Mouse (Mus musculus) heart, adult 2 months (tissue): ENCODE measurements around the gene Gm3045. TPM values are rescaled to one million over a fixed set of nuclear protein-coding genes. Genes with fewer than 3 reads are reported as not detected.

Experiments
- DNase-seq, 2 experiments: peaks; one replicate each; pipeline ENCODE4 v3.0.0; 2021
- H3K27ac ChIP-seq: fragments of 200-600 bp; 2 replicates; pipeline ENCODE4 v1.8.1; 2022
- H3K27me3 ChIP-seq: fragments of 200-500 bp; 2 replicates; pipeline ENCODE4 v1.6.1; 2012; ENCODE audit warnings: mild to moderate bottlenecking, low read length, inconsistent platforms, mixed read lengths; ENCODE audit not compliant: control insufficient read depth, insufficient read depth
- H3K36me3 ChIP-seq: fragments of 200-500 bp; 2 replicates; pipeline ENCODE4 v1.6.1; 2012; ENCODE audit warnings: low read length, inconsistent platforms; ENCODE audit not compliant: control insufficient read depth, insufficient read depth
- H3K4me1 ChIP-seq: fragments of 200-500 bp; 2 replicates; pipeline ENCODE4 v1.6.1; 2011; ENCODE audit warnings: low read length; ENCODE audit not compliant: control insufficient read depth, insufficient read depth
- H3K4me3 ChIP-seq: fragments of 200-600 bp; 2 replicates; pipeline ENCODE4 v1.8.1; 2022
- H3K79me2 ChIP-seq: fragments of 200-500 bp; replicated peaks from 2 replicates; pipeline ENCODE4 v1.6.1; 2012; ENCODE audit warnings: mild to moderate bottlenecking, inconsistent platforms, low read length, moderate library complexity, mixed read lengths; ENCODE audit not compliant: control insufficient read depth, insufficient read depth
- H3K9ac ChIP-seq: fragments of 200-500 bp; 2 replicates; pipeline ENCODE4 v1.6.1; 2012; ENCODE audit warnings: low read depth, mild to moderate bottlenecking, control low read depth, inconsistent platforms, low read length, mixed read lengths
- CTCF ChIP-seq: fragments of 200-600 bp; IDR thresholded peaks from 2 replicates; pipeline ENCODE4 v1.8.1; 2022; ENCODE audit warnings: antibody characterized with exemption, mild to moderate bottlenecking, moderate library complexity
- EP300 ChIP-seq: fragments of 200-500 bp; IDR thresholded peaks from 2 replicates; pipeline ENCODE4 v1.6.1; 2011; ENCODE audit warnings: low read depth, low read length, control low read depth; ENCODE audit not compliant: insufficient read depth
- POLR2A ChIP-seq: fragments of 200-500 bp; IDR thresholded peaks from 2 replicates; pipeline ENCODE4 v1.6.1; 2011; ENCODE audit warnings: mild to moderate bottlenecking, low read depth, low read length, control low read depth; ENCODE audit not compliant: insufficient read depth
- WGBS: fragments of 180-500 bp; shearing (Covaris S2); methylation state at CpG from one replicate; pipeline ENCODE4 v1.1.7; 2018; 5-methylcytosine and 5-hydroxymethylcytosine counted together
- intact Hi-C: fragments of 180-260 bp; cut with DNase I; formaldehyde crosslinking; loops from one replicate; pipeline ENCODE4 v1.15.1; 2025
- polyA plus RNA-seq: library from polyadenylated mRNA; depleted of rRNA; stranded (reverse); fragments of >200 nt; gene quantifications from 2 replicates; pipeline ENCODE4 v1.2.3, GENCODE M21; 2012
- total RNA-seq, 2 experiments: library from RNA; stranded (reverse); gene quantifications; 2 replicates each; pipeline ENCODE4 v1.2.3; 2021

Gm3045 gene
- total and polyA plus RNA-seq, 3 experiments = not detected

- DNase-seq = no peak
- WGBS = 55% methylated on average over 7 of the region's 7 CpGs
- no peak overlapping the region for H3K27ac ChIP-seq
- peaks cover 4% of the 10 kb centered on the region for H3K27me3 ChIP-seq
- no peak for TF ChIP-seq CTCF
- H3K4me1 ChIP-seq = no peaks in the 10 kb centered on the region
- intact Hi-C loops = no loop called here
- H3K4me3 ChIP-seq = no peak overlapping the region
- no peaks in the 10 kb centered on the region for H3K79me2 ChIP-seq
- no peak overlapping the region for H3K9ac ChIP-seq
- no peaks in the 10 kb centered on the region for H3K36me3 ChIP-seq
Measured at GRCm38 (mm10) chr13:56443411-56443810, 17.0 kb downstream of the Gm3045 start.

GRCm38 (mm10) chr13:56444112-56444511 is 17.7 kb downstream of the Gm3045 start:
- Histone ChIP-seq H3K9ac (no peak overlapping the region), H3K36me3 (no peaks in the 10 kb centered on the region), H3K79me2 (no peaks in the 10 kb centered on the region), H3K27ac (no peak overlapping the region), H3K4me1 (no peaks in the 10 kb centered on the region), H3K4me3 (no peak overlapping the region), H3K27me3 (peaks cover 2% of the 10 kb centered on the region)
- TF ChIP-seq CTCF = no peak
- WGBS = 81% methylated on average over 3 of the region's 3 CpGs
- intact Hi-C loops = no loop called here
- DNase-seq = no peak

GRCm38 (mm10) chr13:56444996-56445395 is 18.6 kb downstream of the Gm3045 start:
- H3K4me3 ChIP-seq = no peak overlapping the region
- no peak overlapping the region for H3K9ac ChIP-seq
- no peaks in the 10 kb centered on the region for H3K4me1 ChIP-seq
- H3K36me3 ChIP-seq = no peaks in the 10 kb centered on the region
- no peak overlapping the region for H3K27ac ChIP-seq
- no peak for DNase-seq
- WGBS = 68% methylated on average over 6 of the region's 6 CpGs
- intact Hi-C loops = no loop called here
- no peak for TF ChIP-seq CTCF
- no peak for TF ChIP-seq POLR2A
- TF ChIP-seq EP300 = no peak
- H3K79me2 ChIP-seq = no peaks in the 10 kb centered on the region
- peaks cover 2% of the 10 kb centered on the region for H3K27me3 ChIP-seq

GRCm38 (mm10) chr13:56449239-56450030 is 23.0 kb downstream of the Gm3045 start:
- WGBS = 52% methylated on average over 10 of the region's 10 CpGs
- intact Hi-C loops = no loop called here
- H3K4me1 ChIP-seq = no peaks in the 10 kb centered on the region
- TF ChIP-seq POLR2A = no peak
- no peak for TF ChIP-seq CTCF
- TF ChIP-seq EP300 = no peak
- H3K79me2 ChIP-seq = no peaks in the 10 kb centered on the region
- no peak for DNase-seq
- no peak overlapping the region for H3K27ac ChIP-seq
- H3K4me3 ChIP-seq = no peak overlapping the region
- H3K27me3 ChIP-seq = no peaks in the 10 kb centered on the region
- H3K9ac ChIP-seq = no peak overlapping the region
- no peaks in the 10 kb centered on the region for H3K36me3 ChIP-seq

GRCm38 (mm10) chr13:56450035-56450434 is 23.6 kb downstream of the Gm3045 start:
- Histone ChIP-seq H3K36me3 (no peaks in the 10 kb centered on the region), H3K9ac (no peak overlapping the region), H3K79me2 (no peaks in the 10 kb centered on the region), H3K27ac (no peak overlapping the region), H3K27me3 (no peaks in the 10 kb centered on the region), H3K4me3 (no peak overlapping the region), H3K4me1 (no peaks in the 10 kb centered on the region)
- intact Hi-C loops = no loop called here
- TF ChIP-seq POLR2A (no peak), CTCF (no peak), EP300 (no peak)
- WGBS = 78% methylated on average over 8 of the region's 8 CpGs
- DNase-seq = no peak

GRCm38 (mm10) chr13:56458001-56458400 is 31.6 kb downstream of the Gm3045 start:
- Histone ChIP-seq H3K4me1 (no peaks in the 10 kb centered on the region), H3K9ac (no peak overlapping the region), H3K4me3 (no peak overlapping the region), H3K27me3 (peaks cover 4% of the 10 kb centered on the region; the same call in 1 of the 2 replicates), H3K36me3 (no peaks in the 10 kb centered on the region), H3K79me2 (no peaks in the 10 kb centered on the region), H3K27ac (no peak overlapping the region)
- intact Hi-C loops = no loop called here
- TF ChIP-seq EP300 = no peak
- TF ChIP-seq CTCF = no peak
- no peak for TF ChIP-seq POLR2A
- no peak for DNase-seq
- 71% methylated on average over 9 of the region's 9 CpGs for WGBS
